Mouse (Mus musculus): Measurements from ENCODE around the gene Rpl22. TPM values are rescaled to one million over a fixed set of nuclear protein-coding genes. Genes with fewer than 3 reads are reported as not detected.

Rpl22 gene
- polyA plus RNA-seq, 1 experiment from 2014 or later, result 441 TPM

- WGBS, result 72% methylated on average over 11 of the region's 11 CpGs
- H3K9ac ChIP-seq (replicated peaks; ENCODE audit: low read length), result no peak overlapping the region
Measured at GRCm38 (mm10) chr4:152302012-152302411, 23.5 kb upstream of the Rpl22 start.

GRCm38 (mm10) chr4:152303172-152303571, 22.4 kb upstream of the Rpl22 start:
- no peaks in the 10 kb centered on the region for H3K27me3 ChIP-seq (ENCODE audit: control insufficient read depth, insufficient read depth, low read length)
- DNase-seq (ENCODE audit: low spot score) (no peak), ATAC-seq (replicated peaks; ENCODE audit: insufficient number of reproducible peaks, low FRiP score, low TSS enrichment, low read depth) (no peak)
- H3K4me1 ChIP-seq (ENCODE audit: control insufficient read depth, insufficient read depth, low read length), result no peaks in the 10 kb centered on the region
- no peak overlapping the region for H3K4me3 ChIP-seq (ENCODE audit: low read depth, low read length)
- no peaks in the 10 kb centered on the region for H3K9me3 ChIP-seq (replicated peaks; ENCODE audit: control insufficient read depth, low read length)
- 0 out of 2 replicates have a peak, but pooled peaks cover 4% of the 10 kb centered on the region for H3K36me3 ChIP-seq (replicated peaks; ENCODE audit: control insufficient read depth, insufficient read depth, low read depth, low read length)
- H3K27ac ChIP-seq (replicated peaks; ENCODE audit: low read depth, low read length), result no peak overlapping the region
- WGBS, result 88% methylated on average over 10 of the region's 10 CpGs
- H3K9ac ChIP-seq (replicated peaks; ENCODE audit: low read length), result no peak overlapping the region
- H3K4me2 ChIP-seq (ENCODE audit: low read depth, low read length), result no peak overlapping the region

More at GRCm38 (mm10) chr4:152302012-152302411, 23.5 kb upstream of the Rpl22 start:
- 0 out of 2 replicates have a peak, but pooled peaks cover 4% of the 10 kb centered on the region for H3K36me3 ChIP-seq (replicated peaks; ENCODE audit: control insufficient read depth, insufficient read depth, low read depth, low read length)
- no peaks in the 10 kb centered on the region for H3K9me3 ChIP-seq (replicated peaks; ENCODE audit: control insufficient read depth, low read length)
- no peak overlapping the region for H3K27ac ChIP-seq (replicated peaks; ENCODE audit: low read depth, low read length)
- no peak overlapping the region for H3K4me3 ChIP-seq (ENCODE audit: low read depth, low read length)
- DNase-seq (ENCODE audit: low spot score), result no peak
- no peaks in the 10 kb centered on the region for H3K4me1 ChIP-seq (ENCODE audit: control insufficient read depth, insufficient read depth, low read length)
- H3K4me2 ChIP-seq (ENCODE audit: low read depth, low read length), result no peak overlapping the region
- no peaks in the 10 kb centered on the region; the same call in 1 of the 2 replicates for H3K27me3 ChIP-seq (ENCODE audit: control insufficient read depth, insufficient read depth, low read length)
- no peak for ATAC-seq (replicated peaks; ENCODE audit: insufficient number of reproducible peaks, low FRiP score, low TSS enrichment, low read depth)

- Histone ChIP-seq H3K9me3 (replicated peaks; ENCODE audit: control insufficient read depth, low read length) (no peaks in the 10 kb centered on the region), H3K27ac (replicated peaks; ENCODE audit: low read depth, low read length) (no peak overlapping the region), H3K9ac (replicated peaks; ENCODE audit: low read length) (no peak overlapping the region), H3K4me1 (ENCODE audit: control insufficient read depth, insufficient read depth, low read length) (no peaks in the 10 kb centered on the region), H3K4me2 (ENCODE audit: low read depth, low read length) (no peak overlapping the region), H3K36me3 (replicated peaks; ENCODE audit: control insufficient read depth, insufficient read depth, low read depth, low read length) (0 out of 2 replicates have a peak, but pooled peaks cover 3% of the 10 kb centered on the region), H3K27me3 (ENCODE audit: control insufficient read depth, insufficient read depth, low read length) (no peaks in the 10 kb centered on the region), H3K4me3 (ENCODE audit: low read depth, low read length) (no peak overlapping the region)
- 95% methylated on average over 6 of the region's 6 CpGs for WGBS
- DNase-seq (ENCODE audit: low spot score), result no peak
- no peak for ATAC-seq (replicated peaks; ENCODE audit: insufficient number of reproducible peaks, low FRiP score, low TSS enrichment, low read depth)
Measured at GRCm38 (mm10) chr4:152304685-152305084, 20.9 kb upstream of the Rpl22 start.

- Histone ChIP-seq H3K4me2 (ENCODE audit: low read depth, low read length) (no peak overlapping the region), H3K27ac (replicated peaks; ENCODE audit: low read depth, low read length) (no peak overlapping the region), H3K27me3 (ENCODE audit: control insufficient read depth, insufficient read depth, low read length) (no peaks in the 10 kb centered on the region; the same call in 1 of the 2 replicates), H3K9me3 (replicated peaks; ENCODE audit: control insufficient read depth, low read length) (no peaks in the 10 kb centered on the region), H3K36me3 (replicated peaks; ENCODE audit: control insufficient read depth, insufficient read depth, low read depth, low read length) (0 out of 2 replicates have a peak, but pooled peaks cover 2% of the 10 kb centered on the region), H3K9ac (replicated peaks; ENCODE audit: low read length) (no peak overlapping the region), H3K4me1 (ENCODE audit: control insufficient read depth, insufficient read depth, low read length) (no peaks in the 10 kb centered on the region), H3K4me3 (ENCODE audit: low read depth, low read length) (no peak overlapping the region)
- no peak for DNase-seq (ENCODE audit: low spot score)
- no peak for ATAC-seq (replicated peaks; ENCODE audit: insufficient number of reproducible peaks, low FRiP score, low TSS enrichment, low read depth)
- 83% methylated on average over 6 of the region's 6 CpGs for WGBS
Measured at GRCm38 (mm10) chr4:152305991-152306390, 19.6 kb upstream of the Rpl22 start.

GRCm38 (mm10) chr4:152307542-152307941, 18.0 kb upstream of the Rpl22 start:
- H3K36me3 ChIP-seq (replicated peaks; ENCODE audit: control insufficient read depth, insufficient read depth, low read depth, low read length), result 0 out of 2 replicates have a peak, but pooled peaks cover 2% of the 10 kb centered on the region
- 77% methylated on average over 9 of the region's 9 CpGs for WGBS
- H3K4me1 ChIP-seq (ENCODE audit: control insufficient read depth, insufficient read depth, low read length), result no peaks in the 10 kb centered on the region
- H3K9ac ChIP-seq (replicated peaks; ENCODE audit: low read length), result no peak overlapping the region
- no peak overlapping the region for H3K27ac ChIP-seq (replicated peaks; ENCODE audit: low read depth, low read length)
- no peaks in the 10 kb centered on the region for H3K9me3 ChIP-seq (replicated peaks; ENCODE audit: control insufficient read depth, low read length)
- DNase-seq (ENCODE audit: low spot score) (no peak), ATAC-seq (replicated peaks; ENCODE audit: insufficient number of reproducible peaks, low FRiP score, low TSS enrichment, low read depth) (no peak)
- H3K4me3 ChIP-seq (ENCODE audit: low read depth, low read length), result no peak overlapping the region
- H3K27me3 ChIP-seq (ENCODE audit: control insufficient read depth, insufficient read depth, low read length), result peaks cover 14% of the 10 kb centered on the region
- no peak overlapping the region for H3K4me2 ChIP-seq (ENCODE audit: low read depth, low read length)

GRCm38 (mm10) chr4:152312186-152312585, 13.4 kb upstream of the Rpl22 start:
- Histone ChIP-seq H3K4me3 (ENCODE audit: low read depth, low read length) (peak overlapping the region; percentile 0; the same call in 1 of the 2 replicates), H3K9ac (replicated peaks; ENCODE audit: low read length) (no peak overlapping the region), H3K27ac (replicated peaks; ENCODE audit: low read depth, low read length) (no peak overlapping the region), H3K36me3 (replicated peaks; ENCODE audit: control insufficient read depth, insufficient read depth, low read depth, low read length) (no peaks in the 10 kb centered on the region), H3K4me2 (ENCODE audit: low read depth, low read length) (0 out of 2 replicates have a peak overlapping the region, but pooled peaks have one; percentile 11), H3K9me3 (replicated peaks; ENCODE audit: control insufficient read depth, low read length) (no peaks in the 10 kb centered on the region), H3K27me3 (ENCODE audit: control insufficient read depth, insufficient read depth, low read length) (peaks cover 56% of the 10 kb centered on the region), H3K4me1 (ENCODE audit: control insufficient read depth, insufficient read depth, low read length) (peaks cover 8% of the 10 kb centered on the region; the same call in 1 of the 2 replicates)
- 2% methylated on average over 14 of the region's 14 CpGs for WGBS
- no peak for DNase-seq (ENCODE audit: low spot score)
- no peak for ATAC-seq (replicated peaks; ENCODE audit: insufficient number of reproducible peaks, low FRiP score, low TSS enrichment, low read depth)

- peak; percentile 46 for ATAC-seq (replicated peaks; ENCODE audit: insufficient number of reproducible peaks, low FRiP score, low TSS enrichment, low read depth)
- H3K9ac ChIP-seq (replicated peaks; ENCODE audit: low read length), result peak overlapping the region; percentile 47
- WGBS, result under 1% methylated on average over 29 of the region's 29 CpGs
- peaks cover 63% of the 10 kb centered on the region for H3K27me3 ChIP-seq (ENCODE audit: control insufficient read depth, insufficient read depth, low read length)
- DNase-seq (ENCODE audit: low spot score), result peak; percentile 46
- H3K4me2 ChIP-seq (ENCODE audit: low read depth, low read length), result peak overlapping the region; percentile 54
- peaks cover 8% of the 10 kb centered on the region; the same call in 1 of the 2 replicates for H3K4me1 ChIP-seq (ENCODE audit: control insufficient read depth, insufficient read depth, low read length)
- no peaks in the 10 kb centered on the region for H3K9me3 ChIP-seq (replicated peaks; ENCODE audit: control insufficient read depth, low read length)
- no peaks in the 10 kb centered on the region for H3K36me3 ChIP-seq (replicated peaks; ENCODE audit: control insufficient read depth, insufficient read depth, low read depth, low read length)
- H3K27ac ChIP-seq (replicated peaks; ENCODE audit: low read depth, low read length), result no peak overlapping the region
- H3K4me3 ChIP-seq (ENCODE audit: low read depth, low read length), result peak overlapping the region; percentile 23
Measured at GRCm38 (mm10) chr4:152313211-152313632, 12.3 kb upstream of the Rpl22 start.

GRCm38 (mm10) chr4:152313934-152314333, 11.6 kb upstream of the Rpl22 start:
- H3K4me2 ChIP-seq (ENCODE audit: low read depth, low read length), result no peak overlapping the region
- no peaks in the 10 kb centered on the region for H3K36me3 ChIP-seq (replicated peaks; ENCODE audit: control insufficient read depth, insufficient read depth, low read depth, low read length)
- no peaks in the 10 kb centered on the region for H3K9me3 ChIP-seq (replicated peaks; ENCODE audit: control insufficient read depth, low read length)
- no peak for ATAC-seq (replicated peaks; ENCODE audit: insufficient number of reproducible peaks, low FRiP score, low TSS enrichment, low read depth)
- no peak overlapping the region for H3K9ac ChIP-seq (replicated peaks; ENCODE audit: low read length)
- DNase-seq (ENCODE audit: low spot score), result peak; percentile 66
- H3K27me3 ChIP-seq (ENCODE audit: control insufficient read depth, insufficient read depth, low read length), result peaks cover 66% of the 10 kb centered on the region
- H3K4me1 ChIP-seq (ENCODE audit: control insufficient read depth, insufficient read depth, low read length), result peaks cover 8% of the 10 kb centered on the region; the same call in 1 of the 2 replicates
- H3K27ac ChIP-seq (replicated peaks; ENCODE audit: low read depth, low read length), result no peak overlapping the region
- peak overlapping the region; percentile 23; the same call in 1 of the 2 replicates for H3K4me3 ChIP-seq (ENCODE audit: low read depth, low read length)
